Mouse (Mus musculus) G1E (cell line): Measurements from ENCODE around the gene Chmp3.

Source experiments
- CTCF ChIP-seq: IDR thresholded peaks from 2 replicates; pipeline ENCODE4 v1.5.1; 2012; ENCODE audit warnings: low read depth, low read length, inconsistent platforms, mixed read lengths
- GATA1 ChIP-seq: IDR thresholded peaks from 2 replicates; pipeline ENCODE4 v1.6.1; 2012; ENCODE audit warnings: borderline replicate concordance, low read length, inconsistent platforms, mixed read lengths
- POLR2AphosphoS5 ChIP-seq: IDR thresholded peaks from 2 replicates; pipeline ENCODE4 v1.6.1; 2012; ENCODE audit warnings: low read depth, low read length, inconsistent platforms; ENCODE audit not compliant: insufficient replicate concordance
- TAL1 ChIP-seq: conservative IDR thresholded peaks from 2 replicates; pipeline ENCODE4 v1.6.1; 2012; ENCODE audit warnings: low read depth, low read length, inconsistent platforms, mixed read lengths

- no peak for TF ChIP-seq POLR2AphosphoS5
- TF ChIP-seq CTCF, result no peak
- TF ChIP-seq GATA1, result no peak
- TF ChIP-seq TAL1, result no peak
These were observed 24.1 kb upstream of the Chmp3 start for GRCm38 (mm10) chr6:71519476-71519875.
